Mouse (Mus musculus) B cell, adult 67 days (primary cell): Measurements from ENCODE around the gene Chrne. TPM values are rescaled to one million over a fixed set of nuclear protein-coding genes. Genes with fewer than 3 reads are reported as not detected.

Experiments
- total RNA-seq, 2 experiments: library from RNA; stranded (reverse); gene quantifications; 4 replicates each; pipeline ENCODE4 v1.2.4; 2023

Chrne gene
- total RNA-seq, result 1 to 10 TPM in 1 of 2 experiments, not detected in 1; 1.2 TPM

DNA sequence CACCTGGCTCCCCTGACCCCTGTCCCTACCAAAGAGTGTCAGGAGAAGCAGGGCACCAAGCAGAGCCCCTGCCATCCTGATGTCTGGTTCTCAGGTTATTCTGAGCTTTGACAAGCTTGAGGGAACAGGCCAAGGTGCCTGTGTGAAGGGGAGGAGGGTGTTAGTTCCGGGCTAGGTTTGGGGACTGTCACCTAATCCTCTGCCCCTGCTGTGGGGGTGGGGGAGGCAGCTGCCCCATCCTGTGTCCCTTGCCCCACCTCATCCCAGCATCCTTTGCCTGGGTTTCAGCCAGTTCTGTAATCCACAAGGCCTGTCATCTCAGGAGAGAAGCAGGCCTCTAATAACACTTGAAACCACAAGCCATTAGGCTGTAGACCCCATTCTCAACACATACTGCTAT, at the start of gene Chrne:
TSS of gene Chrne (minus strand) at position 116 of the 400 bp plus-strand sequence.

GRCm38 (mm10) chr11:70656964-70657363, 37.9 kb upstream of the Chrne start, which contains the start of gene Eno3:
TSS of gene Eno3 (plus strand) at chr11:70657202.

GRCm38 (mm10) chr11:70654198-70654922, 35.3 kb upstream of the Chrne start, which contains the start of gene Pfn1:
TSS of gene Pfn1 (minus strand) at chr11:70654644.

DNA sequence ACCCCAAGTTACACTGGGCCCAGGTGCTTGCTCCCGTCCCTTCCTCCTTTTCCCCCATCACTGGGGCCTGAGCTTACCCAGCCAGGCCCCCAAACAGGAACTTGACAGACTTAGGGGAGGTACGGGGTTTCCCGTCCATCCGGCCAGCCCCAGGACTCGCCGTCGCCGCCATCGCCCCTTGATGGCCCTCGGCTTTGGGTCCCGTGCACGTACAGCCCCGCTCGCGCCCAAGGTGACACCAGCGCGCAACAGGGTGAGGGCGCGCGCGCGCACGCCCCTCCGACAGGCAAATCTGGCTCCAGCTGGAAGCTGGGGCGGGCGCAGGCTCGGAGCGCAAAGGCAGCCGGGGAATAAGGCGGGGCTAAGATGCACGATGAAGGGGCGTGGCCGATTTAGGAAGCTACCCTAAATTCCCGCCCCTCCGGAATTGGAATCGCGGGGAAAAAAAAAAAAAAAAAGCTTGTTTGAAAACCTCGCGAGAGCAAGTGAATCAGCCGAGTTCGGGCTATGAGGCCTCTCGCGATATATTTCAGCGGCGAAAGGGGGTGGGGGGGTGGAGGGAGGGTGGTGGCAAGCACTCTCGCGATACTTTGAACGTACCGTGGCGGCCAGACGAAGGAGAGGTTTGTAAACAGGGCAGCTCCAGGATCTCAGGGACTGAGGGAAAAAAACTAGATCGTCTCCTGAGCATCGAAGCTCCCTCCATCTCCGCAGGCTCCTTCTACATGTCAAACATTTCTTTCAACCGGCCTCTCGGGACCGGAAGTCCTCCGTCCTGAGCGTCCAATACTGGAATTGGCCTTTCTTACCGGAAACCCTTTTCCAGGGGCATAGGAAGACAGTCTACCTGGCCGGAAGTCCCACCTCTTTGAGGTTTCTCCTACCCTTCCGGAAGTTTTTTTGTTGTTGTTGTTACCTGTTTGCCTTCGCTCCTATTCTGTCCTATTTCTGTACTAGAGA, 28.0 kb upstream of the Chrne start, which contains the start of the genes Rnf167 and Slc25a11:
TSS of gene Rnf167 (plus strand) at position 545 of the 960 bp plus-strand sequence.
TSS of gene Slc25a11 (minus strand) at position 789 of the 960 bp plus-strand sequence.

GRCm38 (mm10) chr11:70638714-70639278, 19.8 kb upstream of the Chrne start, which contains the start of gene Gp1ba:
TSS of gene Gp1ba (plus strand) at chr11:70639122.

DNA sequence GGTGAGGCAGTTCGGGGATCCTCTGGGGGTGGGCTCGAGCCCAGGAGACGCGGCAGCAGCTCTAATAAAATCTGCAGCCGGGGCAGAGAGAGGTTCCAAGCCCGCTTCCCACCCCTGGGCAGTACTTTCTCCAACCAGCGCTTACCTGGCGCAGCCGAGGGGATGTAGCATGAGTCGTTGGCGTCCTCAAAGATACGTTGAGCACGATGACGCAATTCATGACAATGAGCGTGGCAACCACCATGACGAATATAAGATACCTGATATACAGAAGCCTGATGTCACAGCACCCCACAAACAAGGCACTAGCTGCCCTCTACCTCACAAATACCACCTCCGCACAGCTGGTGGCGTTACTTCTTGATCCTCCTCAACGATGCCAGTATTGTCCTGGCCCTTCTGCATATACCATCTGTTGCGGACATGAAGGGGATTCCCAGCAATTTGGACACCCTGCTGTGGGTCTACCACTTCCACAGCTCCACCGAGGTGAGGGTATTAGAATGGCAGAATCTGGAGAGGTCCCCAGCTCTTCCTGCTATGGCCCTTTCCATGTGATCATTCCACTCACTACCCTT, 3.4 kb downstream of the Chrne start, which contains the start of gene 4930544D05Rik:
TSS of gene 4930544D05Rik (plus strand) at position 333 of the 578 bp plus-strand sequence.

Other genes with a start within 250 kb of the Chrne start
- gene Pelp1, start 209.2 kb downstream of the Chrne start, total RNA-seq, result 10 to 100 TPM; 28.5 to 29.9 TPM
- gene Arrb2, start 186.6 kb downstream of the Chrne start, total RNA-seq, result 100 to 1,000 TPM; 112 to 124 TPM
- gene Med11, start 167.3 kb downstream of the Chrne start, total RNA-seq, result 10 to 100 TPM; 43.4 to 49.3 TPM
- under 1 TPM; 0.47 to 0.90 TPM for gene Zmynd15, start 159.8 kb downstream of the Chrne start, total RNA-seq
- gene Cxcl16, start 159.2 kb downstream of the Chrne start, total RNA-seq, result 1 to 10 TPM; 3.9 to 4.2 TPM
- not detected for gene Tm4sf5, start 114.0 kb downstream of the Chrne start, total RNA-seq
- gene Vmo1, start 104.6 kb downstream of the Chrne start, total RNA-seq, result not detected
- not detected for gene Gltpd2, start 100.0 kb downstream of the Chrne start, total RNA-seq
- gene Psmb6, start 93.8 kb downstream of the Chrne start, total RNA-seq, result 100 to 1,000 TPM; 121 to 134 TPM
- not detected for gene Gm40193, start 86.3 kb downstream of the Chrne start, total RNA-seq
- gene Pld2, start 79.2 kb downstream of the Chrne start, total RNA-seq, result 1 to 10 TPM; 5.0 to 5.2 TPM
- 10 to 100 TPM; 81.3 to 93.7 TPM for gene Mink1, start 56.3 kb downstream of the Chrne start, total RNA-seq
- gene 4930544D05Rik, start 3.4 kb downstream of the Chrne start, total RNA-seq, result not detected
- not detected for gene Gp1ba, start 19.9 kb upstream of the Chrne start, total RNA-seq
- 100 to 1,000 TPM; 242 to 251 TPM for gene Rnf167, start 28.0 kb upstream of the Chrne start, total RNA-seq
- 10 to 100 TPM; 69.1 to 77.2 TPM for gene Slc25a11, start 28.3 kb upstream of the Chrne start, total RNA-seq
- 1,000 to 10,000 TPM; 1,404 to 1,507 TPM for gene Pfn1, start 35.4 kb upstream of the Chrne start, total RNA-seq
- 10 to 100 TPM; 36.4 to 41.4 TPM for gene Eno3, start 38.0 kb upstream of the Chrne start, total RNA-seq
- 10 to 100 TPM; 50.3 to 51.9 TPM for gene Spag7, start 50.2 kb upstream of the Chrne start, total RNA-seq
- gene Camta2, start 68.9 kb upstream of the Chrne start, total RNA-seq, result 10 to 100 TPM; 68.6 to 69.9 TPM
- gene Inca1, start 80.9 kb upstream of the Chrne start, total RNA-seq, result 1 to 10 TPM; 2.0 to 2.2 TPM
- gene Kif1c, start 81.3 kb upstream of the Chrne start, total RNA-seq, result 10 to 100 TPM; 33.4 to 36.3 TPM
- 1 to 10 TPM; 1.8 to 5.4 TPM for gene Zfp3, start 145.0 kb upstream of the Chrne start, total RNA-seq
- 10 to 100 TPM; 28.9 to 29.8 TPM for gene Scimp, start 193.4 kb upstream of the Chrne start, total RNA-seq
- gene Rabep1, start 225.6 kb upstream of the Chrne start, total RNA-seq, result 10 to 100 TPM; 57.1 to 57.7 TPM